Mouse (Mus musculus): ENCODE results near the gene Efcab6.
"Not testable (repeated sequence)": the region's sequence is repeated elsewhere in the genome, so short reads cannot be mapped to it uniquely, and the experiment has no call there.

Efcab6 gene

DNA sequence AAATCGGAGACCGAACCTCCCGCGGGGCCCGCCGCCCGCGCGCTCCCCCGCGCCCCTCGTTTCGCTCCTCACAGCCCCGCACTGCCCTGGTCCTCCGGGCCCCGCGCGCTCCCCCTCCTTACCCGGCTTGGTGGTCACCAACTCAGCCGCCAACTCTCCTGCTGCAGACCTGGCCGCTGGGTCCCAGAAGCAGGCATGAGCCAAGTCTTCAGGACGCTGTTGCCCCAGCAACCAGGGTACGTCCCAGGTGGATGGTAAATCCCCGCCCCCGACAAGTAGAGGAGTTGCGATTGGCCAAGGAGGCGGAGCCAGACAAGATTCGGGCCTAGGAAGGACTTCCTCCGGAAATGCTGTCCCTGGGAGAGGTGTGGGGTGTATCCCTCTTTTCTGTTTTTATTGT, at the start of gene Efcab6:
TSS of gene Efcab6 (minus strand) at position 240 of the 400 bp plus-strand sequence.
- no peak for DNase-seq (ENCODE audit: low spot score)

DNA sequence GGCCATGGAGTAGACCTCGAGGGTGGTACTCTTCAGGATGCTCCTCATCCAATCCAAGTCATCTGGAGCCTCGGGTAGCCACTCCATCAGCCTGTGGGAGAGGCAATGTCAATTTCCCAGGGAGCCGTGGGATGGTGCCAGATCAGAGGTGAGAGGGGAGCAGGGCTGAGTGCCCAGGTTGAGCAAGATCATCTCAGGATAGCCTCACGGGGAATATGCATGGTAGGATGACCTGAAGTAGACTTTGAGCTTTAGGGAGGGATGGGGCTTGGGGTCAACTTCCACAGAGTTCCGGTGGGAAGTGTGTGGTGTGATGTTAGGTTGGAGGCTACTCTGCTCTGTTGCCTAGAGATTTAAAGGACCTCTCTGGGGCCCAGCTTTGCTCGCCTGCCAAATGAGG, 48.7 kb upstream of the Efcab6 start:
- DNase-seq (ENCODE audit: low spot score) = no peak

DNA sequence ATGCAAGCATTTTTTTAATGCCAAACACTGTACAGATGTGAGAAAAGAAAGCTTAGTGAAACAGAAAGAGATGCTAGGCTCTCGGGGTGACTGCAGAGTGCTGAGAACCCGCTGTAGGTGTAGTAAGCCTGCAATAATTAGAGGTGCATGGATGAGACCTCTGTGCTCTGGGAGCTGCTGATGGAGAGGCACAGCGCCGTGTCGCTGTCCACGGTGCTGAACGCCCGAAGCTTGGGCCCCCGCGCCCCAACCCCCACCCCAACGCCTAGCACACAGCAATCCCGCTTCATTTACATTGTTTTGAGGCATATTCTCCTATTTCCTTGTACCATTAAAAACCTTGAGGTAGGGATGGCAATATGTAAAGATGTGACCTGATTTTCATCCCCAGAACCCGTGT, 43.7 kb upstream of the Efcab6 start:
- DNase-seq (ENCODE audit: low spot score) = no peak

DNA sequence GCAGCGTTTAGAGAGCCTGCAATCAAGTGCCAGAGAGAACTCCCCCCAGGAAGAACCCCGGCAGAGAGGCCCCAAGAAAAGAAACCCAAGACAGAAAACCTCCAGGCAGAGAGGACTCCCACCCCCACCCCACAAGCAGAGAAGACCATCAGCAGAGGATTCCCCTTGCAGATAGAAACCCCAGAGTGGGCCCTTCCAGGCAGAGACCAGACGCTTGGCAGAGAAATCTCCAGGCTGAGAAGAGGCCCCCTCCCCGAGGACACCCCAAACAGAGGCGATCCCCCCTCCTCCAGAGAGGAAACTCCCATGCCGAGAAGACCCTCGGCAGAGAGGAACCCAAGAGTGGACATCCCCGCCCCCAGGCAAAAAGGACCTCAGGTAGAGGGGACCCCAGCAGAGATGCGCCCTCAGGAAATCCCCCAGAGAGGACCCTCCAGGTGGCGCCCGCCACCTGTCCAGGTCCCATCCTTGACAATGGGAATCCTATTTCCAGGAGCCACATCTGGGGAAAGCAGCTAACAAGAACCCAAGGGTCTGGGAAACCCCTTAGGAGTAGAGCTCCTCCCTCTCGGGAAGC, 40.8 kb upstream of the Efcab6 start:
- no peak for DNase-seq (ENCODE audit: low spot score)

DNA sequence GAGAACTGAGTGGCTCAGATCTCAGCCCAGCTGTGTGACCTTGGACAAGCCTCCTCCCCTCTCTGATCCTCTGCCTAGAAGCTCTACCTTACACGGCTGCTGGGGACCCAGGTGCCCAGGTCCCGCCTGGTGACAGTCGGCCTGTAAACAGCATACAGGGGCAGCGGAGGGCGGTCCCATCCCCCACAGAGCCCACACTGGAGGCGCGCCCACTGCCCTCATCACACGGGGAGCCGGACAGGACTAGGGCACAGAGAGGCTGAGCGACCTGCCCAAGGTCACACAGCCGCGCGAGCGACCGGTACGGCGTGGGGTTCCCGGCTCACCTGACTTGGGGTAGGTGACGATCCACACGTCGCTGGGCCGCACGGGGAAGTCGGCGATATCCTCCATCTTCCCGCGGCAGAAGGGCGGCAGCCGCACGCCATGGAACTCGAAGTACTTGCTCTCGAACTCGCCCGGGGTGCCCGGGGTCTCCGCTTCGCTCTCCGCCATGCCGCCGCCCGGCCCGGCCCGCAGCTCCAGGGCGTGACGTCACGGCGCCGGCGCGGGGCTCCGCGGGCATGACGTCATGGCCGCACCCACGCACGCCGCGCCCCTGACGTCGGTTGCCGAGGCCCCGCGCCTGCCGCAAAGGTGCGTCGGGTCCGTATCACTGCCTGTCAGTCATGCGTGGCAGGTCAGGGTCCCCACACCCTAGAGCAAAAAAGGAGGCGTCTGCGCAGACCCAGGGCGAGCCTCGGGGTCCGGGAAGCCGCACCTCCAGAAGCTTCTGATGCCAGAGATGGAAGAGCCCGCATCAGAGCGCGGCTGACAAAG, 40.1 kb upstream of the Efcab6 start, which contains the start of gene Sult4a1:
TSS of gene Sult4a1 (minus strand) at position 650 of the 819 bp plus-strand sequence.
- DNase-seq (ENCODE audit: low spot score) = no peak

DNA sequence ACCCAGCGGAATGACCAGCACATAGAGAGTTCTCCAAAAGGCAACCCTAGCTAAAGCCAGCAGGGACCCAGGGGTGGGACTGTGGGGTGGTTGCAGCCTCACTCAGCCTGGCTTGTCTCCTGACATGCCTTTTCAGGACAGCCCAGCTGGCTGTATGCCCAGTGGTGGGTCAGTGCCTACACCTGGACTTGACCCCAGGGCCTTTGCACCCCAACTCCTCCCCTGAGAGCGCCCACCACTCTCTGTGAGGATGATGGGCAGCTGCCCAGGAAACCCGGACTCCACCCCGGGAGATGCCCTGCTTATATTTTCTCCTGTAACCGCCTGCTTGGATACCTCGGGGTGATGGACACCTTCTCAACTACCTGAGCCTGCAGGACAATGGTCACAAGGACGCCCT, 39.4 kb upstream of the Efcab6 start:
- no peak for DNase-seq (ENCODE audit: low spot score)

DNA sequence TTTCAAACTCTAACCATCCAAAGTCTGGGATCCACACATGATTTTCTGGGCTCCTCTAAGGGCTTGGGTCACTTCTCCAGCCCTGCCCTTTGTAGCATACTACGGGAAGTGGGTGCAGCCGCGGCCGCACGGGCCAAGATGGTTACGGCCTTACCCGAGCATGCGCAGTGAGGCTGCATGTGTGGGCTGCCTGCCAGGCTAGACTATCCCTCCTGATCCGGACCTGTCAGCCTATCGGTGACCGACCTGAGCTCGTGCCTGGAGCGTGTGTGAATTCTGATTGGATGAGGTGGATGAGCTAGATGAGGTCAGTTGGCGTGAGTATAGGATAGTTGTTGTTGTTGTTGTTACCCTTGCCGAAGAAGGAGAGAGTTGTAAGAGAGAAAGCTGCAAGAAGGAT, 32.4 kb upstream of the Efcab6 start:
- DNase-seq (ENCODE audit: low spot score) = not testable (repeated sequence)

DNA sequence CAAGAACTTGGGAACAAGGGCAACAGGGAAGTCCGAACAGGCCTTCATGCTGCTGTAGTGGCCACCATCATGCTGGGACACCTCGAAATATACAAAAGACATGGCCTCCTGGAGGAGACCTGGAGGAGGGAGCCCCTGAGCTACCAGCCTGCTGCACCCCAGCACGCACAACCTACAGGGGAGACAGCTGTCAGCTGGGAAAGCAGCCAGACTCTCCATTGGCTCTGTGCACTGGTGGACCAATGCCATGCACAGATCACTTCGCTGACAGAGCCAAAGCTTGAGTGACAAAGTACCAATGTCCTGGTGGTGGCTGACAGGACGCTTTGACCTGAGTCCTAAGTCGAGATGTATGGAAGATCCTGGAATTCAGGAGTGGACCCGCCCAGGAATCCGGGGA, 30.9 kb upstream of the Efcab6 start:
- no peak for DNase-seq (ENCODE audit: low spot score)

DNA sequence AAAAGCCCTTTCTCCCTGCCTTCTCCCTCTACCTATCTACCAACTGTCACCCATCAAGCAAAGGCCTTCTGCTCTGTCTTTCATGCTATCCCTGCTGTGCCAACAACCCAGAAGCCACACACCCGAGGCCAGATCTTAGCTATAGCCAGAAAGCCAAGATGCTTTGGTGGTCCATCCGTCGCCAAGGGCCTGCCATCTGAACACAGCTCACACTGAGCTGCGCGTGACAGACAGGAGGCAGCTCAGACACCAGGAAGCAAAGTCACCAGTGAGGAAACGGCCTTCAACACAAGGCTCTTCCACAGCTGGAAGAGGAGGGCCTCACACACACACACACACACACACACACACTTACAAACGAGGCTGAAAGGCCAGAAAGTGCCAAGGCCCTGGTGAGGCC, 29.7 kb upstream of the Efcab6 start:
- DNase-seq (ENCODE audit: low spot score) = no peak

DNA sequence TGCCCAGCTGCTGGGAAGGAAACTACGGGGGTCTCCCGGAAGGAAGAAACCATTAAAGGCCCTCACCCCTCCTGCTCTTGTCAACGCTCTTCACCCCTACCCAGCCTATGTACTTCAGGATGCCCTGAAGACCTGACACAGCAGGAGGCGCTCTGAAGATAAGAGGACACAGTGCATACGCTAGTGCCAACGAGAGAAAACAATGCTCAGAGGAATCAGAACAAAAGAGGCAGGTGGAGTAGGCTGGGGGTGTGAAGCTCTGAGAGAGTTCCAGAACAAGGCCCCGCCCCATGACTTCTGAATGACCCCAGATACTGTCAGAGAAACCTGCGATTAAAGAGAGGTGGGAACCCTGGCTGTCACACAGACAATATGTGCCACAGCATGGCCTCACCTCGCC, 21.6 kb upstream of the Efcab6 start:
- DNase-seq (ENCODE audit: low spot score) = no peak

DNA sequence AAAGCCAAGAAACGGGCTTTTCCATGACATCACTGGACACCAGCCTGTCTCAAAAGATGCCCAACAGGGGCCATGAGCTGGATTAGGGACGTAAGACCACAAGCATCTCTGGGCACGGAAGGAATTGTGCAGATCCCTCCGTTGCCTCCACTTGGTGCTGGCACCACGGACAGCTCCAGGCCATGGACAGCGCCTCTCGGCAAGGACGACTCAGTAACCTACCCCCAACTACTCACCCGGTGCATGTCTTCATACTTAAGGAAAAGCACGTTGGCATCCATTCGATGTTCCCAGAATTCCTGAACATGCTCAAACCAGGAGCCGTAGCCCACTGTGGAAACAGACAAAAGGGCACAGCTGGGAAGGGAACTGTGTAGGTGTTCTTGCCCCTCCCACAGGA, 21.2 kb upstream of the Efcab6 start:
- no peak for DNase-seq (ENCODE audit: low spot score)

DNA sequence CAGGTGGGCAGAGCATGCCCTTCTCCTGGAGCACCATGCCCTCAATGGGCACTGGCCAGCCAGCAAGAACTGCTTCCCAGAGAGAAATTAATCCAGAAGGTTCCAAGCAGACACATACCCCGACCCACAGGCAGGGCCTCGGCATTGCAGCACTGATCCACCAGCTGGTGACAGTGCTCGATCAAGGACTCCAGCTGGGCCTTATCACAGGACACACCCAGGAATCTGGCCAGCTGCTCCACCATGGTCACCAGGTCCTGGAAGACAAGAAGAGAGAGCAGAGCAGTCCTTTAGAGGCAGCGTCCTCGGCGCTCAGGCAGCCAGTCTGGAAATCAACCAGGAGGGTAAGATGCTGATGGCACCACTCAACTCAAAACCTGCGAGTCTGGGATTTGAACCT, 14.9 kb upstream of the Efcab6 start:
- no peak for DNase-seq (ENCODE audit: low spot score)

DNA sequence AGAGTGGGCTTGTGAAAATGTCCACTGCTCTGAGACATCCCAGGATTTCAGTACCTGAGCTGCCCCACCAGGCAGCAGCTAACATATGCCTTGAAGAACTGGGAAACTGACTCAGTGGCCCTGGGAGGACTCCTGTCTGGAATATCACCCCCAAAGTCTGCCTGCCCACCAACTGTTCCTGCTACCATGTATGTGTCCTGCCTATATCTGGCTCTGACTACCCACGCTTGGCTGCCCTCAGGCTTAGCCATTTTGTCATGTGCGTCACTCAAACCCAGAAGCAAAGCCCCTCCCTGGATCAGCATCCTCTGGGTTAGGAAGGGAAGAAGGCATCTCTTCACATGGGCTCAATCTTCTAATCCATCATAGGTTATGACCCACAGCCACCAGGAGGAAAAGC, 14.3 kb upstream of the Efcab6 start:
- peak; percentile 63 for DNase-seq (ENCODE audit: low spot score)

DNA sequence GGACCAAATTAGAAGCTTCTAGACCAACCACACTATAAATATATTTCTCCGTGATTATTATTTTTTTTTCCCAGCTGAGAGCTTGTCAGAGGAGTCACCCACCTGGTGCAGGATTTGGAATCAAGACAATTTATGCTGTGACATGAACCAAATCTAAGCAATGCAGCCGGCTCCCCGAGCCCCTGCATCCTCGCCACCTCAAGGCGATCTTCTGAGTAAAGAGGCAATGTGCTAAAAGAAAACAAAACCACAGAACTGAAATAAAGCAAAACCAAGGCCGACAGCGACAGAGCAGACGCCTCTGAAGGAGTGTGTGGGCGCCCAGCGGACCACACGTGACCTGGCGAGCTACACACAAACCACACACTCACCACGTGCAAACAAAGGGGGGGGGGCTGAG, 13.5 kb upstream of the Efcab6 start:
- no peak for DNase-seq (ENCODE audit: low spot score)

DNA sequence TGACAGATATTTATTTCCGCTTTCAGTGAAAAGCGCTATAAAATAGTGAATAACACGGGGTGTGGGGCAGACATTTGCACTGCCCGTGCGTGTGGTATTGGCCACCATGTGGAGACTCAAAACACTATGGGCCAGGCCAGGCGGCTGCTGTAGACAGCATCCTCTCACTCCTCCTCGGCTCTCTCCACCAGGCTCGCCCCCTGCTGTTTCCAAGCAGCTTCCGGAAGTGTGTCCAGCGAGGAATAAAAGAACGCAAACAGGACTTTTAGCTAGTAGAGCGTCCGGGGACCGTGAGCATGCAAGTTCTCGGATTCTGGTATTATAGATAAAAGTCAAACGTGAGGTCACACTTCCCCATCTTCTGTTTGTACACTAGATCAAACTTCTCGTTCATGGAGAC, 12.0 kb upstream of the Efcab6 start:
- no peak for DNase-seq (ENCODE audit: low spot score)

DNA sequence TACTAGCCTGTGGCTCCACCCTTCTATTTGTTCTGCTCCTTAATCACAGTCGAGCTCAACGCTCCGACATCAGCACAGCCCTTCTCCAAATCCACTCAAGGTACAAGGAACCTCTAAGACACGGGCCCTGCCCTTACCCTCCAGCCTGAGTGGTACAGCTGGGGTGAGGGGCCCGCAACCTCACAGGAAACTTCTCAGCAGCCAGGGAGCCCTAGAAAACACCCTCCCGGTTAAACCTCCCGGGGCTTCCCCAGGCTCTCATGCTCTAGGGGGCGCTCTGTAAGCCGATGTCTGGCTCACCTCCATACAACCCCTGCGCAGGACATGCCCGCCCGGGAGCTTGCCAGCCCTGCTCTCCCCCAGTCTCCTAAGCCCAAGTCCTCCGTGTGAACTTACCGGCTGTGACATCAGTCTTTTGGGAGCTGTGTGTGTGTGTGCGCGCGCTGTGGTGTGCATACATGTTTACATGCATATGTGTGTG, 9.6 kb upstream of the Efcab6 start:
- DNase-seq (ENCODE audit: low spot score) = no peak

DNA sequence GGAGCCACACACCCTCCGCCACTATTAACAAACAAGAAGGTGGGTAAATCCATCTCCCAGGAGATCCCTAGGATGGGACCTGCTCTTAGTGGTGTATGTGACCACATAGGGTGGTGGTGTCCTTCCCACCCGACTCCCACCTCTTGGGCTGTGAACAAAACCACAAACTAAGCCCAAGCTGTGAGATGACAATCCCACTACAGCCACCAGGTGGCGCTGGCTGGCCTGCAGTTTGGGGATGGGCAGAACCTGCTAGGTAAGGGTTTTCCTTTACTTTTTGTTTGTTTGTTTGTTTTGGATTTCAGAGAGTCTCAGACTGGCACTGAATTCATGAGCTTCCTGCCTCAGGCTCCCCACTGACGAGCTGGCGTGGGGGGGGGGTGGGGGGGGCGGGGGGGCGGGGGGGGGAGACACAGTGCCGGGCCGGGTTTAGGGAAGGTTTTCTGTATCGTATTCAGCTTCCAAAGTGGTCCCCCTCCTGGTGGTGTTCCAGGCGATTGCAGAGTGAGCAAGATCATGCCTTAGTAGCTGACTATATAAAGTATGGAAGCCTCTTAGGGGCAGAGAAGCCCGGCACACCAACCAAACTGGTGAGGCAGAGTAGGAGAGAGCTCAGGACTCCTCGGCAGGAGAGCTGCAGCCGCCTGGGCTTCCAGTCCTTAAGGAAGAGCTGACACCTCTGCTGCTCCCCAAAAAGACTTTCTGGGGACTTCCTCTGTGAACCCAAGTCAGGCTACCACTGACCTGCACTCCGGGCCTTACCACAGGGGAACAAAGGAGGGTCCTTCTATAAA, 8.9 kb upstream of the Efcab6 start:
- no peak for DNase-seq (ENCODE audit: low spot score)

DNA sequence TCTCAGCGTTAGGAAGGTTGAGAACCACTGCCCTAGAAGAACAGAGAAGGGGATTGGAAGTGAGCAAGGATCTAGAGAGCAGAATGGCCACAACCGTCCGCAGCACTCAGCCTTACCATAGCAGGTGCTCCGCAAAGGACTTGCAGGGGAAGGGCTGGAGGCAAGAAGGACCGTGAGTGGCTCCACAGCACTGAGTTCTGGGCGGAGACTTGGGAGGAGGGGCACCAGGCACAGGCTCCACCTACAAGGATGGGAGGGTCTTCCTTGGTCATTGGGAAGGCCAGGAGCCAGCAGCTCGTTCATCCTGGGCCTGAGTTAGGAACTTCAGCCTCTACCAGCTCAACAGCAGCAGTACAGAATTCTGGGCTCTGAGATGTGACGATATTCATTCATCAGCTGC, 7.9 kb upstream of the Efcab6 start:
- no peak for DNase-seq (ENCODE audit: low spot score)

DNA sequence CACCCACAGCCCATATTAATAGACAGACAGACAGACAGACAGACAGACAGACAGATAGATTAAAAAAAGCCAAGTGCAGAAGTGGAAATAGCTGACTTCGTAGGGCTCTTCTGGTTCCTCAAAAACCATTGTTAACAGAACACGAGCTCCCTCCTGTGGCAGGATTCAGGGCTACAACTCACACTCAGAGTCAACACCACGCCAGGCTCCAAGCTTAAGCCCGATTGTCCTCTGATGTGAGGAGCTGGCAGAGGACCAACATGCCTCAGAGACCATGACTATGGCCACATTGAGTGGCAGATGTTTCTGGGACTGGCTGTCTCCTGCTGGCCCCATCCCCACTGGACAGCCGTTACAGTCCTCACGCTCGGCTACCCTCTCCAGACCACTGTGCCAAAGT, 7.0 kb upstream of the Efcab6 start:
- peak; percentile 82 for DNase-seq (ENCODE audit: low spot score)

DNA sequence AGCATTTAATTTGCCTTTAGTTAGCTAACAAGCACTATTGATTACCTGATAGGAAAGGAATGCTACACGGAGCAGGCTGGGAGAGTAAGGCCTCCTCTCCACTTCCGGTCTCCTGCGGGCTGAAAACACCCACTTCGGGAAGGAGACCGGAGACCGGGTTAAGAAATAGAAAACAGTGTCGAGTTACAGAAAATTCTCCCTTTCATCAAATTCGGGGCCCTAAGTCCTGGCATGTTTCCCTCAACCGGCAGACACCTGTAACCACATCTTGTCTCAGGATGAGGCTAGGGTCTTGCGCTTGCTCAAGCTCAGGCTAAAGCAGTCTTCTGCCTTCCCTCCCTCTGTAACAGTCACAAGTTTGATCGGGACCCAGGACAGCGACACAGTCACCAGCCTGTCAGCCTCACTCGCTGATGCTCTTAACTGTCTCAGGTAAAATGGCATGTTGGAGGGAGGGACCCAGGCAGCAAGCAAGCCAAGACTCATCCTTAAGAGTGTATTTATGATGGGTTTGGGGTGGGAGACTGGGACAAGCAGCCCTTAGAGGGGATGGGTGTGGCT, 5.0 kb upstream of the Efcab6 start:
- no peak for DNase-seq (ENCODE audit: low spot score)

DNA sequence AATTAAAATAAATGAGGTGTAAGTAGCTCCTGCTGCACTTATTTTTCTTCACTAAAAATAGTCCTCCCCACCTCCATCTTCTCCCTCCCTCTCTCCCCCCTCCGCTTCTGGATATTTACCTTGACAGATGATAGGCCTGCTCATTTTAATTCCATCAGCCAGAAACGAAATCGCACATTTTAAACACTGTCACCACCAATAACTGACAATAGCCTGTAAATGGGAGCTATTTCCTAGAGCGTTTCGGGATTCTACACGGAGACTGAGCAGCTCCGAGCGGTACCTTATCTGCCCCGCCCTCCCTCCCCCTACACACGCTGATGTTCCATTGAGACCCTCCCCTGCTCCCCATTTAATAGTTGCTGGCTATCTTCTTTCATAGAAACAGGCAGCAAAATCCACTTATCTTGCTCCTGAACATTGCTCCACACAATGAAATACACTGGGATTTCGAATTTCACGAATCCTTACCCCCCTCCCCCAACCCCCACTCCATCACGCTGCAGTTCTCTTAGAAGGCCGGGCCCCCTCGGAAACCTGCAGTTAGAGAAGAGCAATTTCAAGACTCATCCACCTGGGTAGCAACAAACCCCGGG, 4.4 kb upstream of the Efcab6 start:
- no peak for DNase-seq (ENCODE audit: low spot score)

DNA sequence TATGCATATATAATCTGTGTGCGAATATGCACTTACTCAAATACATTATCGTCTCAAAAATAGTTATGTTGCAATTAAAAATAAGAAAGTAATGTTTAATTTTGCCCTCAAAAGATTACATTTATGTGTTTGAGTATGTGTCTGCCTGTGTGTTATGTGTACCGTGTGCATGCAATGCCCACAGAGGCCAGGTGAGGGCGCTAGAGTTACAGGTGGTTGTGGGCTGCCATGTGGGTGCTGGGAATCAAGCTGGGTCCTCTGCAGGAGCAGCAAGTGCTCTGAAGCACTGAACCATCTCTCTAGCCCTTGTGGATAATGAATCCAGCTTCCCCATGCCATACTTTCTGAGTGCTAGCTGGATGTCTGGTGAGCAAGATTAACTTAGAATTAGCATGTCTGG, 522 bp upstream of the Efcab6 start:
- no peak for DNase-seq (ENCODE audit: low spot score)
